In genomic region chr14:119678574-119678973, GRCm38 (mm10) we compare ENCODE assay signal across 27 mouse cellular contexts.
"Had no signal": no experiment of that assay in that cellular context is flagged by ENCODE, and none has a peak within 500 bp of the region (broad histone marks: within the 10 kb centered on the region; RNA-seq: fewer than 3 reads in every experiment).

No protein-coding gene starts in this region.

- DNase-seq: gastrocnemius, adult 2 months; gastrocnemius, postnatal 10 days; gastrocnemius, postnatal 25 days; heart, adult 2 months; heart, postnatal 14 days; heart, postnatal 36 days; kidney, adult 11 months; kidney, adult 2 months; kidney, adult 9 months; kidney, postnatal 14 days; kidney, postnatal 36 days; layer of hippocampus, adult 9-11 months; layer of hippocampus, postnatal 36 days; left cerebral cortex, postnatal 4 days; liver; liver, embryonic 13.5 days had no signal

- H3K36me3 ChIP-seq: heart, embryonic 13.5 days; heart, embryonic 15.5 days; hindbrain, embryonic 13.5 days; hindbrain, embryonic 15.5 days; kidney, embryonic 15.5 days; limb, embryonic 12.5 days; liver, embryonic 13.5 days had no signal

- H3K27ac ChIP-seq: gastrocnemius, adult 2 months; heart, adult 2 months; heart, embryonic 13.5 days; heart, embryonic 15.5 days; hindbrain, embryonic 13.5 days; hindbrain, embryonic 15.5 days; hindbrain, postnatal 0 days; kidney, embryonic 15.5 days; kidney, postnatal 0 days; limb, embryonic 12.5 days; liver, embryonic 13.5 days had no signal

- H3K9me3 ChIP-seq: heart, embryonic 13.5 days; heart, embryonic 15.5 days; hindbrain, embryonic 13.5 days; hindbrain, embryonic 15.5 days; kidney, embryonic 15.5 days; limb, embryonic 12.5 days; liver, embryonic 13.5 days had no signal

- H3K4me2 ChIP-seq: heart, embryonic 11.5 days; heart, embryonic 13.5 days; heart, embryonic 15.5 days; hindbrain, embryonic 13.5 days; hindbrain, embryonic 15.5 days; kidney, embryonic 15.5 days; limb, embryonic 12.5 days; liver, embryonic 11.5 days; liver, embryonic 13.5 days had no signal

- H3K4me1 ChIP-seq: heart, embryonic 13.5 days; heart, embryonic 15.5 days; hindbrain, embryonic 13.5 days; hindbrain, embryonic 15.5 days; kidney, embryonic 15.5 days; limb, embryonic 12.5 days; liver, embryonic 13.5 days had no signal

- H3K27me3 ChIP-seq: heart, embryonic 13.5 days; heart, embryonic 15.5 days; hindbrain, embryonic 13.5 days; hindbrain, embryonic 15.5 days; kidney, embryonic 15.5 days; limb, embryonic 12.5 days; liver, embryonic 13.5 days had no signal

- H3K9ac ChIP-seq: heart, embryonic 13.5 days; heart, embryonic 15.5 days; hindbrain, embryonic 13.5 days; hindbrain, embryonic 15.5 days; kidney, embryonic 15.5 days; limb, embryonic 12.5 days; liver, embryonic 13.5 days had no signal

- ATAC-seq: hindbrain, postnatal 0 days; intestine, embryonic 16.5 days had no signal

- H3K4me3 ChIP-seq: gastrocnemius, adult 2 months; heart, adult 2 months; heart, embryonic 13.5 days; heart, embryonic 15.5 days; hindbrain, embryonic 13.5 days; hindbrain, embryonic 15.5 days; kidney, embryonic 15.5 days; limb, embryonic 12.5 days; liver, embryonic 13.5 days had no signal
